Mouse (Mus musculus) hindbrain, postnatal 0 days (tissue): ENCODE measurements around the gene Usp17le. TPM values are rescaled to one million over a fixed set of nuclear protein-coding genes. Genes with fewer than 3 reads are reported as not detected.
"Not testable (repeated sequence)": the region's sequence is repeated elsewhere in the genome, so short reads cannot be mapped to it uniquely, and the experiment has no call there.

Experiments
- ATAC-seq: fragments of 200-750 bp; cut with Nextera tagmentation; 2 replicates; pipeline ENCODE4 v1.8.0; 2017; ENCODE audit warnings: mild to moderate bottlenecking, moderate TSS enrichment, moderate library complexity
- DNase-seq: peaks from one replicate; pipeline ENCODE4 v3.0.0-alpha.2; 2015; ENCODE audit warnings: low spot score
- H3K27ac ChIP-seq: fragments of 300-500 bp; sonication (generic); 2 replicates; pipeline ENCODE4 v1.5.1; 2014; ENCODE audit warnings: mild to moderate bottlenecking
- H3K27me3 ChIP-seq: fragments of 300-500 bp; sonication (generic); 2 replicates; pipeline ENCODE4 v1.6.1; 2014; ENCODE audit warnings: low read length, mixed read lengths; ENCODE audit not compliant: insufficient read depth
- H3K36me3 ChIP-seq: fragments of 300-500 bp; sonication (generic); 2 replicates; pipeline ENCODE4 v1.6.1; 2014; ENCODE audit warnings: low read length, mixed read lengths; ENCODE audit not compliant: insufficient read depth
- H3K4me1 ChIP-seq: fragments of 300-500 bp; sonication (generic); 2 replicates; pipeline ENCODE4 v1.6.1; 2014; ENCODE audit warnings: antibody characterized with exemption, low read length, mixed read lengths; ENCODE audit not compliant: insufficient read depth
- H3K4me2 ChIP-seq: fragments of 300-500 bp; sonication (generic); 2 replicates; pipeline ENCODE4 v1.6.1; 2014; ENCODE audit warnings: low read depth, mild to moderate bottlenecking, low read length, moderate library complexity, mixed read lengths
- H3K4me3 ChIP-seq: fragments of 300-500 bp; sonication (generic); 2 replicates; pipeline ENCODE4 v1.5.1; 2014; ENCODE audit warnings: low read length
- H3K9ac ChIP-seq: fragments of 300-500 bp; sonication (generic); replicated peaks from 2 replicates; pipeline ENCODE4 v1.6.1; 2014; ENCODE audit warnings: mild to moderate bottlenecking, low read length, moderate library complexity, mixed read lengths
- H3K9me3 ChIP-seq: fragments of 300-500 bp; sonication (generic); 2 replicates; pipeline ENCODE4 v1.6.1; 2016; ENCODE audit warnings: low read length, mixed read lengths
- CTCF ChIP-seq: IDR thresholded peaks from 2 replicates; pipeline ENCODE4 v1.5.1; 2016; ENCODE audit warnings: antibody characterized with exemption, control low read depth, low read depth
- WGBS: fragments of 180-500 bp; shearing (Covaris S2); extraction: QIAGEN DNeasy Blood & Tissue Kit; methylation state at CpG from one replicate; pipeline ENCODE4 v1.1.7; 2014; 5-methylcytosine and 5-hydroxymethylcytosine counted together
- polyA plus RNA-seq: library from polyadenylated mRNA; unstranded; fragments of >200 nt; fragmentation: Nextera tagmentation; extraction: Ambion mirVana; gene quantifications from 2 replicates; pipeline ENCODE4 v1.2.1, GENCODE M21; 2015
- total RNA-seq: library from RNA; depleted of rRNA; stranded (reverse); fragments of >200 nt; gene quantifications from 2 replicates; pipeline ENCODE4 v1.2.3, GENCODE M21; 2014; rRNA removed

The Usp17le gene
- total RNA-seq, result not detected in 2 replicates
- not detected in 2 replicates for polyA plus RNA-seq

- DNase-seq, H3K9ac ChIP-seq, H3K36me3 ChIP-seq, H3K4me3 ChIP-seq, ATAC-seq, H3K27ac ChIP-seq, H3K27me3 ChIP-seq, H3K9me3 ChIP-seq, H3K4me1 ChIP-seq, H3K4me2 ChIP-seq: not testable (repeated sequence)
- WGBS, result 83% methylated on average over 2 of the region's 2 CpGs
Measured at GRCm38 (mm10) chr7:104777370-104777769, at the start of gene Usp17le. Usp17le (minus strand) TSS chr7:104777470.

- not testable (repeated sequence) for DNase-seq, H3K27ac ChIP-seq, H3K4me3 ChIP-seq, ATAC-seq, H3K4me2 ChIP-seq, H3K27me3 ChIP-seq, H3K9ac ChIP-seq, H3K36me3 ChIP-seq, H3K9me3 ChIP-seq, H3K4me1 ChIP-seq
- 86% methylated on average over 8 of the region's 8 CpGs for WGBS
Measured at GRCm38 (mm10) chr7:104810335-104810734, 33.1 kb upstream of the Usp17le start.

GRCm38 (mm10) chr7:104790796-104791195 is 13.5 kb upstream of the Usp17le start:
- TF ChIP-seq CTCF, result no peak
- Histone ChIP-seq H3K27me3 (no peaks in the 10 kb centered on the region), H3K4me2 (no peak overlapping the region), H3K9me3 (no peaks in the 10 kb centered on the region), H3K4me1 (no peaks in the 10 kb centered on the region), H3K27ac (no peak overlapping the region), H3K4me3 (no peak overlapping the region), H3K36me3 (no peaks in the 10 kb centered on the region), H3K9ac (no peak overlapping the region)
- DNase-seq (no peak), ATAC-seq (no peak)
- WGBS, result 57% methylated on average over 1 of the region's 1 CpGs

Other genes starting within 250 kb of the Usp17le start
- gene Olfr651, start 227.3 kb downstream of the Usp17le start, total RNA-seq, result not detected in 2 replicates
- gene Olfr651, start 227.3 kb downstream of the Usp17le start, polyA plus RNA-seq, result not detected in 2 replicates
- gene Olfr652, start 216.6 kb downstream of the Usp17le start, total RNA-seq, result not detected in 2 replicates
- 0.05 and 0.09 TPM in 2 replicates for gene Olfr652, start 216.6 kb downstream of the Usp17le start, polyA plus RNA-seq
- gene Olfr653, start 200.2 kb downstream of the Usp17le start, total RNA-seq, result not detected in 2 replicates
- not detected in 2 replicates for gene Olfr653, start 200.2 kb downstream of the Usp17le start, polyA plus RNA-seq
- not detected in 2 replicates for gene Olfr654, start 190.4 kb downstream of the Usp17le start, total RNA-seq
- not detected in 2 replicates for gene Olfr654, start 190.4 kb downstream of the Usp17le start, polyA plus RNA-seq
- gene Olfr655, start 175.7 kb downstream of the Usp17le start, total RNA-seq, result not detected in 2 replicates
- gene Olfr655, start 175.7 kb downstream of the Usp17le start, polyA plus RNA-seq, result not detected in 2 replicates
- gene Olfr656, start 163.5 kb downstream of the Usp17le start, total RNA-seq, result not detected in 2 replicates
- gene Olfr656, start 163.5 kb downstream of the Usp17le start, polyA plus RNA-seq, result not detected in 2 replicates
- not detected in 2 replicates for gene Olfr657, start 152.7 kb downstream of the Usp17le start, total RNA-seq
- gene Olfr657, start 152.7 kb downstream of the Usp17le start, polyA plus RNA-seq, result not detected in 2 replicates
- gene Olfr658, start 130.2 kb downstream of the Usp17le start, total RNA-seq, result 0.11 and 0.16 TPM in 2 replicates
- gene Olfr658, start 130.2 kb downstream of the Usp17le start, polyA plus RNA-seq, result 0.41 and 0.52 TPM in 2 replicates
- not detected in 2 replicates for gene Olfr659, start 110.7 kb downstream of the Usp17le start, total RNA-seq
- not detected in 2 replicates for gene Olfr659, start 110.7 kb downstream of the Usp17le start, polyA plus RNA-seq
- not detected in 2 replicates for gene Olfr661, start 91.0 kb downstream of the Usp17le start, total RNA-seq
- not detected in 2 replicates for gene Olfr661, start 91.0 kb downstream of the Usp17le start, polyA plus RNA-seq
- gene Usp17lb, start 65.1 kb upstream of the Usp17le start, total RNA-seq, result not detected in 2 replicates
- gene Usp17lb, start 65.1 kb upstream of the Usp17le start, polyA plus RNA-seq, result not detected in 2 replicates
- gene Usp17la, start 79.5 kb upstream of the Usp17le start, total RNA-seq, result not detected in 2 replicates
- not detected in 2 replicates for gene Usp17la, start 79.5 kb upstream of the Usp17le start, polyA plus RNA-seq
- not detected in 2 replicates for gene Olfr665, start 100.6 kb upstream of the Usp17le start, total RNA-seq
- not detected in 2 replicates for gene Olfr665, start 100.6 kb upstream of the Usp17le start, polyA plus RNA-seq
- gene Olfr666, start 118.5 kb upstream of the Usp17le start, total RNA-seq, result not detected in 2 replicates
- not detected in 2 replicates for gene Olfr666, start 118.5 kb upstream of the Usp17le start, polyA plus RNA-seq
- not detected in 2 replicates for gene Olfr667, start 144.0 kb upstream of the Usp17le start, total RNA-seq
- gene Olfr667, start 144.0 kb upstream of the Usp17le start, polyA plus RNA-seq, result not detected in 2 replicates
- not detected in 2 replicates for gene Olfr668, start 150.6 kb upstream of the Usp17le start, total RNA-seq
- gene Olfr668, start 150.6 kb upstream of the Usp17le start, polyA plus RNA-seq, result not detected in 2 replicates
- not detected in 2 replicates for gene Olfr669, start 156.8 kb upstream of the Usp17le start, total RNA-seq
- gene Olfr669, start 156.8 kb upstream of the Usp17le start, polyA plus RNA-seq, result not detected in 2 replicates
- not detected in 2 replicates for gene Olfr670, start 185.2 kb upstream of the Usp17le start, total RNA-seq
- not detected in 2 replicates for gene Olfr670, start 185.2 kb upstream of the Usp17le start, polyA plus RNA-seq
- gene Olfr671, start 201.7 kb upstream of the Usp17le start, total RNA-seq, result not detected in 2 replicates
- not detected in 2 replicates for gene Olfr671, start 201.7 kb upstream of the Usp17le start, polyA plus RNA-seq
- gene Olfr672, start 224.6 kb upstream of the Usp17le start, total RNA-seq, result not detected in 2 replicates
- not detected in 2 replicates for gene Olfr672, start 224.6 kb upstream of the Usp17le start, polyA plus RNA-seq